Mouse (Mus musculus) c-Kit-negative CD71-positive TER-119-positive erythroid progenitor cells, embryonic 14.5 days (primary cell): ENCODE measurements around the gene Slc1a7.

Experiments
- DNase-seq: peaks from one replicate; pipeline ENCODE4 v3.0.0-alpha.2; 2013; ENCODE audit warnings: low read depth, low spot score

Gene Slc1a7

GRCm38 (mm10) chr4:108051687-108052274 lies 83.6 kb downstream of the Slc1a7 start:
- no peak for DNase-seq

GRCm38 (mm10) chr4:108052673-108053072 lies 84.5 kb downstream of the Slc1a7 start:
- DNase-seq, result no peak

GRCm38 (mm10) chr4:108055873-108056272 lies 87.7 kb downstream of the Slc1a7 start:
- DNase-seq, result no peak

GRCm38 (mm10) chr4:108057247-108057646 lies 89.1 kb downstream of the Slc1a7 start:
- DNase-seq, result no peak

- no peak for DNase-seq
Observed at GRCm38 (mm10) chr4:108058166-108058565, 90.0 kb downstream of the Slc1a7 start.

DNA sequence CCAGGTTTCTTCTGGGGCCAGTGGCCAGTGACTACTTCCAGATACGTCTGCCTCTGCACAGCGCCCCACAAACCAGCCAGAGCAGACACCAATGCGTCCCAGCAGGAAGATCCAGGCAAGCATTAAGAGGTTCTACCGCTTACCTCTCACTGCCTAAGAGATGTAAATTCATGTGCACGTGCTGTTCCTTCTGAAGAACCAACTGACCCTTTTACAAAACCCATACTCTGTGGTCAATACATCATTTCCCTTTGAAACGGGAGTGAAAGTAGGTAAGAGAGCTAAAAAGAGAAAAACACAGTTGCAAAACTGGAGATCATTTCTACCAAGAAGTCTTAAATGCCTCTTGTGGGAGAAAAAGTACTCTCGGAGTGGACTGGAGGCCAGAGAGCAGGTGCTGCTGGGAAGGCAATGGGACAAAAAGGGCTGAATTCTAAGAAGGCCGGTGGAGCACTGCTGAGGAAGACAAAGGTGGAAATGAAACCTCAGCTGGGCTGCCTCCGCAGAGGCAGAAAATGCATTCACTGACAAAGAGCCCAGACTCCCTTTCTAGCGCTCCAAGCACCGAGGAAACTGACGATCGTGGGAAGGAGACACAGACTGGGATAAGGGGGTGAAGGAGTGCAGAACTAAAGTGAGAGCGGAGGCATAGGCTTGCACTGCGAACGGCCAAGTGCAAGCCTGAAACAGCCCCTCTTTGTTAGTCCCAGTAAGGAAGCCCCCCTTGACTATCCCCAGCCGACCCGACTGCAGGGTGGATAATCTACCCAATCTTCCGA lies 91.7 kb downstream of the Slc1a7 start:
- no peak for DNase-seq

DNA sequence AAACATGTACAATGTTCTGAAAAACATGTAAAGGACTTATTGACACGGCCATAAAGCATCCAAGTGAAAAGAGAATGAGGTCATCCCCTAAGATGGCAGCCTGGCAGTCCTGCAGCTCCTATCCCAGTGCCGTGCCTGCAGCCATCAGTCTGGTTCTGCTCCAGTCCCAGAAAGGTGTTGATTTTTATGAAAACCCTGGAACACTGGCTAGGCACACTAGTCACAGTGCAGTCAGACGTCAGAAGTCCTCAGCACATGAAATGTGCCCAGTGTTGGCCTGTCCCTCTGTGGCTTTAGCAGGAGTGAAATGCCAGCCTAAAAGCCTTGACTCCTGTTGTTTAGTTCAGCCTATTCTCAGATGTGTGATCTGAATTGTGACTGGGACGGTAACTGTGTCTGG lies 92.6 kb downstream of the Slc1a7 start:
- no peak for DNase-seq

DNA sequence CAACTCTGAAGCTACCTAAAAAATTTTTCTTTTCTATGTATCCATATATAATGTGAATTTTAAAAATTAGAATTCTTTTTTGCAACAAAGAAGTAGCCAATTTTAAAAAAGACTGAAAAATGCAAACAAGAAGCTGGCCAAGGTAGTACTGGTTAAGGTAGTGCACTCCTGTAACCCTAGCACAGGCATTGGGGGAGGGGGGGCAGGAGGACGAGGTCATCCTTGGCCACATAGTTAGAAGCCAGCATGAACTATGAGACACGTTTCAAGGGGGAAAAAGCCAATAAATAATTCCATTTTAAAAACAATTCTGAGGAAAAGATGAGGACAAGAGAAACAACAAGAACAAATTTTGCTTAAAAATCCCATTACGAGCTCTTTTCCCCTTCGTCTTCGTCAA lies 94.4 kb downstream of the Slc1a7 start:
- DNase-seq, result no peak
